Mouse (Mus musculus) sigmoid colon, adult 10 weeks (tissue): ENCODE data around the gene Aldh1l2. TPM values are rescaled to one million over a fixed set of nuclear protein-coding genes. Genes with fewer than 3 reads are reported as not detected.

Experiments
- polyA plus RNA-seq: library from polyadenylated mRNA; stranded (reverse); fragments of 350-450 nt; fragmentation: Illumina TruSeq; extraction: RNeasy Lipid Tissue Mini Kit (QIAGEN cat#74804); gene quantifications from one replicate; pipeline ENCODE4 v1.2.3, GENCODE M21; 2014; ENCODE audit warnings: low read depth, low replicate concordance

The Aldh1l2 gene
- 1.9 TPM for polyA plus RNA-seq

GRCm38 (mm10) chr10:83533910-83534283 is at the start of gene Aldh1l2:
TSS of gene Aldh1l2 (minus strand) at chr10:83534140.

GRCm38 (mm10) chr10:83543439-83544102 is 9.6 kb upstream of the Aldh1l2 start, which contains the start of gene Washc4:
TSS of gene Washc4 (plus strand) at chr10:83543752.

Other genes starting within 250 kb of the Aldh1l2 start
- gene Slc41a2, start 196.3 kb downstream of the Aldh1l2 start, polyA plus RNA-seq = 20.3 TPM
- 0.95 TPM for gene D10Wsu102e, start 173.9 kb downstream of the Aldh1l2 start, polyA plus RNA-seq
- 50.9 TPM for gene Washc4, start 9.6 kb upstream of the Aldh1l2 start, polyA plus RNA-seq
- gene Appl2, start 114.6 kb upstream of the Aldh1l2 start, polyA plus RNA-seq = 689 TPM
- 12.2 TPM for gene 1500009L16Rik, start 188.7 kb upstream of the Aldh1l2 start, polyA plus RNA-seq